Mouse (Mus musculus) mouse embryonic stem cell (cell line): ENCODE data around the gene Rab3a.

Source experiments
- in situ Hi-C, 2 experiments: fragments of 300-500 bp; cut with MboI; formaldehyde crosslinking; loops; 1 replicate in 1 of 2; 3 replicates in 1 of 2; pipeline ENCODE4 v1.14.3; 2019 to 2020; ENCODE audit warnings: low sequenced_read_pairs in 2 of 2, low pct_unique_long_range_greater_than_20kb in 1 of 2, mixed read lengths in 1 of 2; ENCODE audit not compliant: unreplicated experiment in 1 of 2

Gene Rab3a

DNA sequence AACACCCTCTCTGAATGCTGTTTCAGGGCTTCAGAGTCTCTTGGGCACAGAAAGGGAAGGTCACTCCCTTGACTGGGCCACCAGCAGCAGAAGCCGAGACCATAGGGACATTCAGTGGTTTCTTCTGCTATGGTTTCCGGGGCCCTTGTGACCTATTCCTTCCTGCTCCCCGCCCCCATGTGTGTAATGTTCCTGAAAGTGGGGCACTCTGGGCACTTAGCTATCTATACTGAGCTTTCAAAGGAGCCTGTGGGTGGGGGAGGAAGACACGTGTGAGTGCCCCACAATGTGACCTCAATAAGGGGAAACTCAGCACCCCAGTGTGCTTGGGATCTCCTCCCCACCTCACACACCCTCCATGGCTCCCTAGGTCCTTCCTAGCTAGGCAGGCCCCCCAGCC lies 52.1 kb downstream of the Rab3a start:
- in situ Hi-C loops, result no loop called here

DNA sequence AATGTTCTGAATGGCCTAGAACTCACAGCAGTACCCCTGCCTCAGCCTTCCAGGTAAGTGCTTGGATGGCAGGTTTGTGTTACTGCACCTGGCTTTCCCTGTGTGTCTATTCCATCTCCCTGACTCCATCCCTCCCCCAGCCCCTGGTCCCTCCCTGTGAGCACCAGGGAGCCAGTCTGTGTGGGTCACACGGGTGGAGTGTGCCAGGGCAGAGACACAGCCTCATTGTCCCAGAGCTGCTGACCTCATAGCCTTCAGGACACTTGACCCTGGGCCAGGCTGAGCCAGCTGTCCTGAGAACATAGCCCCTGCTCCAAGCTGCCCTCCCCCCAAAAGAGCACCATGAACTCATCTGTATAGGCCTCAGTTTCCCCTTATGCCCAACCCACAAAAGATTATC lies 52.8 kb downstream of the Rab3a start:
- in situ Hi-C loops, result no loop called here

DNA sequence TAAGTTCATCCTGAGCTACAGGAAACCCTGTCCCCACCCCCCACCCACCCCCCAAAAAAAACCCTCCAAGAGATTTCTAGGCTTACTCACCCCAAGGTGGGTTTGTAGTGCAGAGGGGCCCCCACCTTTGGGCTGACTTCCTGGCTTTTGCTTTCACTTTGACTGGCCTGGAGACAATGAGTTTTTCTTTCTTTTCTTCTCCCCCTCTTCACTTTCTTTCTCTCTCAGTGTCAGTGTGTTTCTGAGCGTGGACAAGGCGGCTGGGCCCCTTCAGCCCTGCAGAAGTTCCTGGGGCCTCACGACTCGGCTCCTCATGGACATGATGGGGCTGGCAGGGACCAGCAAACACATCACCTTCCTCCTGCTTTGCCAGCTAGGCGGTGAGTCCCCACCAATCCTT lies 53.8 kb downstream of the Rab3a start, which contains the start of gene Il12rb1:
Gene Il12rb1 (plus strand): TSS at position 211 of the 400 bp plus-strand sequence.
- in situ Hi-C loops, result no loop called here
